Mouse (Mus musculus) liver, embryonic 11.5 days (tissue): ENCODE results near the gene Zfp770. TPM values are rescaled to one million over a fixed set of nuclear protein-coding genes. Genes with fewer than 3 reads are reported as not detected.

Experiments used
- ATAC-seq: fragments of 200-750 bp; cut with Nextera tagmentation; replicated peaks from 2 replicates; pipeline ENCODE4 v1.8.0; 2017; ENCODE audit warnings: moderate number of reproducible peaks, mild to moderate bottlenecking, moderate TSS enrichment, moderate library complexity; ENCODE audit not compliant: low FRiP score
- DNase-seq: peaks from one replicate; pipeline ENCODE4 v3.0.0-alpha.2; 2017; ENCODE audit warnings: low spot score
- H3K27ac ChIP-seq: fragments of 300-500 bp; sonication (generic); 2 replicates; pipeline ENCODE4 v1.5.1; 2014; ENCODE audit warnings: mild to moderate bottlenecking, low read depth, low read length, control low read depth
- H3K27me3 ChIP-seq: fragments of 300-500 bp; sonication (generic); replicated peaks from 2 replicates; pipeline ENCODE4 v1.6.1; 2014; ENCODE audit warnings: low read length, mixed read lengths; ENCODE audit not compliant: control insufficient read depth, insufficient read depth
- H3K36me3 ChIP-seq: fragments of 300-500 bp; sonication (generic); 2 replicates; pipeline ENCODE4 v1.6.1; 2014; ENCODE audit warnings: mild to moderate bottlenecking, low read length, moderate library complexity, mixed read lengths; ENCODE audit not compliant: control insufficient read depth, insufficient read depth
- H3K4me1 ChIP-seq: fragments of 300-500 bp; sonication (generic); replicated peaks from 2 replicates; pipeline ENCODE4 v1.6.1; 2014; ENCODE audit warnings: low read length, mixed read lengths; ENCODE audit not compliant: control insufficient read depth, insufficient read depth
- H3K4me2 ChIP-seq: fragments of 300-500 bp; sonication (generic); 2 replicates; pipeline ENCODE4 v1.6.1; 2014; ENCODE audit warnings: mild to moderate bottlenecking, control low read depth, moderate library complexity
- H3K4me3 ChIP-seq: fragments of 300-500 bp; sonication (generic); 2 replicates; pipeline ENCODE4 v1.5.1; 2014; ENCODE audit warnings: low read depth, low read length, control low read depth
- H3K9ac ChIP-seq: fragments of 300-500 bp; sonication (generic); 2 replicates; pipeline ENCODE4 v1.6.1; 2014; ENCODE audit warnings: low read depth, low read length, control low read depth
- H3K9me3 ChIP-seq: fragments of 300-500 bp; sonication (generic); 2 replicates; pipeline ENCODE4 v1.6.1; 2016; ENCODE audit warnings: low read length, inconsistent platforms, mixed read lengths; ENCODE audit not compliant: control insufficient read depth
- WGBS: fragments of 180-500 bp; shearing (Covaris S2); extraction: QIAGEN DNeasy Blood & Tissue Kit; methylation state at CpG from one replicate; pipeline ENCODE4 v1.1.7; 2014; 5-methylcytosine and 5-hydroxymethylcytosine counted together
- microRNA-seq: library from miRNA; unstranded; fragments of <30 nt; microRNA quantifications from one replicate; pipeline ENCODE4, GENCODE M21; 2017; ENCODE audit warnings: borderline number of aligned reads
- polyA plus RNA-seq: library from polyadenylated mRNA; unstranded; fragments of >200 nt; fragmentation: Nextera tagmentation; extraction: Ambion mirVana; gene quantifications from 2 replicates; pipeline ENCODE4 v1.2.1, GENCODE M21; 2014

Zfp770 gene
- polyA plus RNA-seq, 1 experiment from 2014 or later = 4.9 TPM

GRCm38 (mm10) chr2:114156639-114157038 is 44.6 kb downstream of the Zfp770 start:
- H3K4me3 ChIP-seq = no peak overlapping the region
- peaks cover 4% of the 10 kb centered on the region for H3K4me1 ChIP-seq
- H3K9me3 ChIP-seq = no peaks in the 10 kb centered on the region
- H3K36me3 ChIP-seq = peaks cover 32% of the 10 kb centered on the region
- ATAC-seq = peak; percentile 88
- 72% methylated on average over 1 of the region's 1 CpGs for WGBS
- no peak overlapping the region for H3K9ac ChIP-seq
- no peak for DNase-seq
- H3K27ac ChIP-seq = no peak overlapping the region
- peak overlapping the region; percentile 4; the same call in 1 of the 2 replicates for H3K4me2 ChIP-seq
- H3K27me3 ChIP-seq = no peaks in the 10 kb centered on the region

DNA sequence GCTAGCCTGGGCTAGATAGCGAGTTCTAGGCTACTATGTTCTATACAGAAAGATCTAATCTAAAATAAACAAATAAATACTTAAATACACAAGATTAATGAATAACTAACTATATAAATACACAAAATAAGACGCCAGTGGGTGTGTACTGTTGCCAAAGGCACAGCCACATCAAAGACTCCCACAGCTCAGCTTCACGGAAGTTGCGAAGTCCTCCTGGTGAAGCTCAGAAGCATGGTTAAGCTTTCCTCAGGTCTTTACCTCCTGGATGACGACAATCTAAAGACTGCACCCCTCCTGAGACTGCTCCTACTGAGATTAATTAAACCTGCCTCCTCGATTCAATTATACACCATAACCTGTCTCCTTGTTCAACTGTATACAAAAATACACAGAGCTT is 48.0 kb downstream of the Zfp770 start:
- Histone ChIP-seq H3K27me3 (no peaks in the 10 kb centered on the region), H3K4me2 (no peak overlapping the region), H3K36me3 (peaks cover 29% of the 10 kb centered on the region), H3K9ac (no peak overlapping the region), H3K9me3 (no peaks in the 10 kb centered on the region), H3K27ac (no peak overlapping the region), H3K4me1 (peaks cover 4% of the 10 kb centered on the region), H3K4me3 (no peak overlapping the region)
- ATAC-seq = no peak
- DNase-seq = no peak
- WGBS = 90% methylated on average over 6 of the region's 6 CpGs

GRCm38 (mm10) chr2:114146864-114147458 is 54.3 kb downstream of the Zfp770 start:
- 92% methylated on average over 15 of the region's 15 CpGs for WGBS
- H3K9ac ChIP-seq = no peak overlapping the region
- H3K4me2 ChIP-seq = no peak overlapping the region
- H3K27me3 ChIP-seq = no peaks in the 10 kb centered on the region
- DNase-seq (no peak), ATAC-seq (no peak)
- peaks cover 32% of the 10 kb centered on the region for H3K36me3 ChIP-seq
- H3K9me3 ChIP-seq = no peaks in the 10 kb centered on the region
- no peak overlapping the region for H3K27ac ChIP-seq
- H3K4me1 ChIP-seq = no peaks in the 10 kb centered on the region
- H3K4me3 ChIP-seq = no peak overlapping the region

DNA sequence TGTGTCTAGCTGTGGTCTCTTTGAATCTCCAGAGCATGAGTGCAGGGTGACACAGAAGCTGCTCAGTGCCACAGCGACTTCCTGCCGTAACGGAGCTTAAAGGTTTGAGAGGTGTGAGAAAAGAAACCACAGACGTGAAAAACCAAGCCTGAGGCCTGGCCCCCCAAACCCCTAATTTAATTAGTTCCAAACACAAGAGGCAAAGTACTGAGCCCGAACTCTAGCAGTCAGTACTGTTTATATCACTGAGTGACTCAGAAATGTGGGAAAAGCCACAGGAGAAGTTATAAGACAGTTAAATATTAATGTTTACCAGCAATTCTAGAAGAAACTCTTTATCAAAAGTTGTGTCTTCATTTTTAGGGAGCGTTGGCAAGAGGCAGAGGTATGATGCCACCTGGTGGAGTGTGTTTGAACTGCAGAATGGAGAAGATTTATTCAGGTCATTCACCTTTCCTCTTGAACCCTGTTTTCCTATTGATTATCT is 55.9 kb downstream of the Zfp770 start:
- no peak overlapping the region for H3K4me2 ChIP-seq
- 79% methylated on average over 6 of the region's 6 CpGs for WGBS
- H3K4me3 ChIP-seq = no peak overlapping the region
- no peaks in the 10 kb centered on the region for H3K9me3 ChIP-seq
- no peaks in the 10 kb centered on the region for H3K27me3 ChIP-seq
- ATAC-seq (no peak), DNase-seq (no peak)
- no peak overlapping the region for H3K27ac ChIP-seq
- no peaks in the 10 kb centered on the region for H3K4me1 ChIP-seq
- H3K36me3 ChIP-seq = peaks cover 32% of the 10 kb centered on the region
- no peak overlapping the region for H3K9ac ChIP-seq

DNA sequence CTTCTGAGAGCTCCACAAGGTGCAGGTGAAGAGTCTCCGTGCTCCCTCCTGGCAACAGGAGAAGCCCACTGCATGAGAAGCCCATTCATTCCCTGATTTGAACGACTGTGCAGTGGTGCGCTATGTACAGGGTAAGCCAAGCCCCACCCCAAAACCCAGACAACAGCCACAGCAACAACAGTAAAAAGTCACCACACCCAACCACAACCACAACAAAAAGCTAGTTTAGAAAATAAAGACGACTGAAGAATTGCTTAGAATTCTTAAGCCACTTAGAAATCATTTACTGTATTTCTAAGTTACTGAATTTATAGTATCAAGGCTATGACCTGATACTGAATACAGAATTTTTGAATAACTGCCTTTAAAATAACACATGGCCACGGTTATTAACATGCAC is 56.4 kb downstream of the Zfp770 start:
- DNase-seq (no peak), ATAC-seq (no peak)
- Histone ChIP-seq H3K4me2 (no peak overlapping the region), H3K9ac (no peak overlapping the region), H3K9me3 (no peaks in the 10 kb centered on the region), H3K4me1 (no peaks in the 10 kb centered on the region), H3K4me3 (no peak overlapping the region), H3K27ac (no peak overlapping the region), H3K27me3 (no peaks in the 10 kb centered on the region), H3K36me3 (peaks cover 32% of the 10 kb centered on the region)
- WGBS = 88% methylated on average over 5 of the region's 5 CpGs

DNA sequence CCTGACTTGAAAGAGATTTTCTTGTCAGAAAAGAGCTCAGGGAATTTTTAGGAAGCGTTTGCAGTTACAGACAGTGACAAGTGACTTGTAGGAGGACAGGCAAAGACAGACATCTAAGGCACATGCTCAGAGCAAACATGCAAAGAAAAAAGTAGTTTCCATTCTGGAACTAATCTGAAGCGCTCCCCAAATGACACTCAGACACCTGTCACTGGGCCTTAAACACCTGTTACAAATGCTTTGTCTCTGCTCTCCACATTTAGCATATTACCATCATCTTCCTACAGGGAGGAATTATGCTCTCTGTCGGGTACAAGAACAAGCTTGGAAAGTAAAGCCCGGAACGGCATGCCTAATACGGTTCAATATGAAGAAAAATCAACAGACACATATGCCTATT is 57.4 kb downstream of the Zfp770 start:
- H3K9ac ChIP-seq = no peak overlapping the region
- 93% methylated on average over 6 of the region's 6 CpGs for WGBS
- peaks cover 30% of the 10 kb centered on the region for H3K36me3 ChIP-seq
- no peaks in the 10 kb centered on the region for H3K4me1 ChIP-seq
- no peak overlapping the region for H3K27ac ChIP-seq
- no peaks in the 10 kb centered on the region for H3K9me3 ChIP-seq
- no peak overlapping the region for H3K4me2 ChIP-seq
- no peaks in the 10 kb centered on the region for H3K27me3 ChIP-seq
- DNase-seq (no peak), ATAC-seq (no peak)
- H3K4me3 ChIP-seq = no peak overlapping the region

Small RNAs within 50 kb of the gene (microRNA-seq; reads per million reads assigned to microRNA genes)
- gene Mir7002 = not detected

Other genes starting within 250 kb of the Zfp770 start
- gene Gjd2, start 187.8 kb downstream of the Zfp770 start, polyA plus RNA-seq = not detected in 2 replicates
- gene Actc1, start 147.9 kb downstream of the Zfp770 start, polyA plus RNA-seq = 40.9 and 96.3 TPM in 2 replicates
- 57.0 and 61.2 TPM in 2 replicates for gene Aqr, start 14.4 kb downstream of the Zfp770 start, polyA plus RNA-seq